Mouse (Mus musculus) fibroblast of lung, adult 2 months (primary cell): Measurements from ENCODE around the gene Cacna1h.

Source experiments
- DNase-seq: peaks from one replicate; pipeline ENCODE4 v3.0.0-alpha.2; 2011; ENCODE audit warnings: low read depth

The Cacna1h gene

DNA sequence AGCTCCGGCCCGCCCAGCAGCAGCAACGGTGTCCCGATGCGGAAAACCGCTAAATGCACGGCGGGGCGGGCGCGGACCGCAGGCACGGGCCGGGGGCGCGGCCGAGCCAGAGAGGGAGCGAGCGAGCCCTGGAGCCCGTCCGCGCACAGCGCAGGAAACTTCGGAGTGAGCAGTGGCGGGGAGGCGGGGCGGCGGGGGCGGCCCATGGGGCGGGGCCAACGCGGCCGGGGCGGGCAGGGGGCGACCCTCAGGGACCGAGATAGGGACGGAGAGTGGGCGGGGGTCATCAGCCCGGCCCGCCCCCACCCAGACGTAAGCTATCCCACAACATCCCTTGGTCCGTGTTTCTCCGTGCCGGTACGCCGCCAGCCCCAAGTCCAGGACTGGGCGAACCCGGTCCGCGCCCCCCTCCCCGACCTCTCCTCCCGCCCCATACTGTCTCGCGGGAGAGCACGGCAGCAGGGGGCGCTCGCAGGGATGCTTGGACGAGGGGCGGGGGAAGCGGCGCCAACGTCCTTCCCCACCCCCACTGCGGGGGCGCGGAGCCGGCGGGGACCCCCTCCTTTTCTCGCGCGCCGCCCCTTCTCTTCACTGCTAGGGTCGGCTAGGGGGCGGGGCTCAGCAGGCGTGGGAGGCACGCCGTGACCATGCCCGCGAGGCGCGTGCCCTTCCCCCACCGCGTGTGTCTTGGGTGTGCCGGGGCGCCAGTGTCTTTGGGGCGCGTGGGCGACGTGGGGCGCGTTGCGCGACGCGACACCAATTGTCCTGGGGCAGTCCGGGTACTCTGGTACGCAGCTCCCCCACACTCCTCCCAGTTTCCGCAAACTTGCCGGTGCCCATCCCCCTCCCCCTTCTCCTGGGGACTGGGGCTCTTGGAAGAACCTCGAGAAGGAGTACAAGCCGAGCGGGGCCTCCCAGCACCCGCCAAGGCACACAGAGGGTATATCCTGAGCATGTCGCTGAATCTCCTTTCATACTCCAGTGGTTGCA, at the start of gene Cacna1h:
Gene Cacna1h, minus strand, starts transcription at position 167 of the 990 bp plus-strand sequence.
- DNase-seq = no peak

- DNase-seq = no peak
Observed at GRCm38 (mm10) chr17:25482092-25482491, 48.5 kb upstream of the Cacna1h start.

- DNase-seq = no peak
Observed at GRCm38 (mm10) chr17:25480820-25481219, 47.2 kb upstream of the Cacna1h start.

DNA sequence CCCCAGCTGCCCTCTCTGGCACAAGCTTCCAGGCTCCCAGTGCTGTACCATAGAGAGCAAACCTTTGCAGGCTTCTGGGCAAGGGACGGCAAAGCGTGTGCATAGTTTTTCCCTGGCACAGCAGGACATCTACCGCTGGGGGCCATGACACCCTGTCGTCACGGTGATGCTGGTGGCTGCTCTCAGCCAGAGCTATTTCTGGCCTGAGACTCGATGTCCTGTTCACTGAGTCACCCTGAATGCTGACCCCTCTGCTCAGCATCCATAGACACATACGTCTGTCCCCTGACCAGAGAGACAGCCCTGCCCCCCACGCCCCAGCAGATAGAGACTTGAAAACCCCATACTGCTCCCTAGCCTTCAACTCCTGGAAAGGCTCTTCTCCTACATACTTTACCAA, 46.6 kb upstream of the Cacna1h start:
- DNase-seq = no peak

DNA sequence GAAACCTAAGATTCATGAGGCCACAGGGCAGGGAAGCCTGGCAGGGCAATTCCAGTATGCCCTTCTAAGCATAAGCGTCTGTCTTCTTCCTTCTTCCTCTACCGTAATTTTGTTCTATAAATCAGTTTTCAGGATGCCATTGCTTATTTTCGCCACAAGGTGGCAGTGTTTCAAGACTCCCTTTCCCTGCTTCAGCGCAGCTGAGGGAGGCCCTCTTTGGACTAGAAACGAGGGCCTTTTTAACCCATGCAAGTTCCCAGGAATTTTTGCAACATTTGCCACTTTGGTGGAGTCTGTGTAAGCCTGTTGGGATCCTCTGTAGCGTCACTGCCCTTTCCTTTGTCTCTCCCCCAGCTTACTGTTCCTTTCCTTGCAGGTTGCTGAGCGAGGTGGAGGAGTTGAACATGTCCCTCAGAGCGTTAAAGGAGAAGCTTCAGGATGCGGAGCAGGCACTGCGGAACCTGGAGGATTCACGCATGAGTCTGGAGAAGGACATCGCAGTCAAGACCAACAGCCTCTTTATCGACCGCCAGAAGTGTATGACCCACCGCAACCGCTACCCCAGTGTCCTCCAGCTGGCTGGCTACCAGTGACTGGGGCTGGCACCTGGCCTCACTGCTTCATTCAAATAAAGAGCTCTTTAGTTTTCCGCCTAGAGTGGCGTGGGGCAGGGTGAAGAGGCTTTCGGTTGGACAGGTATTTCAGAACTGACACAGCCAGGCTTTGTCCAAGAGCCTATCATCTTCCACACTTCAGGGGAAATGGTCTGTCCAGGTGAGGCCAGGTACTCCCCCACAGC, 42.6 kb upstream of the Cacna1h start:
- DNase-seq = no peak

DNA sequence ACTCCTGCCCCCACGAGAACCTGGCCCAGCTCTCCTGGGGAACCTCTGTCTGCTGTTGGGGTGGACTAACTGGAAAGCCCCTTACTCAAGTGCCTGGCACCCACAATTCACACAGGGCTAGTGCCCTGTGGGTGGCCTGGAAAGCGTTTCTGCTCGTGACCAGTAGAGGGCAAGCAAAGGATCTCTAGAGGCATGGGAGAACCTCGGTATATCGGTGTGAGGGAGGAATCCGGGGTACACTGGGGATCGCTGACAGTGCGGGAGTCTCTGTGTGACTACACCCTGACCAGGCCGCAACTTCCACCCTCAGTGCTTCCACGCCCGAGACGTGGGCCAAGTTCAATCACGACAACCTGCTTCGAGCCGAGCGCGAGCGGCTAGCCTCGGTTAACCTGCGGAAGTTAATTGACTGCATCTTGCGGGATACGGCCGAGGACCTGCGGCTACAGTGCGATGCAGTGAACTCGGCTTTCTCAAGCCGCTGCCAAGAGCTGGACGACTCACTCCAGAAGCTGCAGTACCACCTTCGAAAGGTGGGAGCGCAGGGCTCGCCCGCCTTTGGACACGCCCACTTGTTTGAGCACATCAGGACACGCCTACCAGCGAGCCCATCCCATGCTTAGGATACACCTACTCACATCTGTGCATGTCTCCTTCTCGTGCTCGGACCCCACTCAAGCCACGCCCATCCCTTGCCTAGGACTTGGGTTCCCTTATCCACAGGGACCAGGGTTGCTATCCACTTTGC, 40.9 kb upstream of the Cacna1h start:
- peak; percentile 30 for DNase-seq

DNA sequence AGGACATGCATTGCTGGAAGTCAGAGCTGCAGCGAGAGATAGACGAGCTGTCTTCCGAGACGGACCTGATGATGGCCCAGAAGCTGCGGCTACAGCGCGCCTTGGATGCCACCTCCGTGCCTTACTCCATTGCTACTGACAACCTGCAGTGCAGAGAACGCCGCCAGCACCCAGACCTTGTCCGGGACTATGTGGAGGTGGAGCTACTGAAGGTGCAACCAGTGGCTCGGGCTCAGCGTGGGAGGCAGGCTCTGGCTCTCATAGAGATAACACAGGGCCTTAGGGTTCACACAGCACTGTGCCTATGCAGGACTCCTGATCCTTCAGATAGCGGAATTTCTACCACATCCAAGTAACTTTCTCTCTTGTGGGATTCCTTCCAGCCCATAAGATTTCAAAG, 38.5 kb upstream of the Cacna1h start:
- DNase-seq = no peak

- no peak for DNase-seq
Observed at GRCm38 (mm10) chr17:25471418-25471817, 37.8 kb upstream of the Cacna1h start.

DNA sequence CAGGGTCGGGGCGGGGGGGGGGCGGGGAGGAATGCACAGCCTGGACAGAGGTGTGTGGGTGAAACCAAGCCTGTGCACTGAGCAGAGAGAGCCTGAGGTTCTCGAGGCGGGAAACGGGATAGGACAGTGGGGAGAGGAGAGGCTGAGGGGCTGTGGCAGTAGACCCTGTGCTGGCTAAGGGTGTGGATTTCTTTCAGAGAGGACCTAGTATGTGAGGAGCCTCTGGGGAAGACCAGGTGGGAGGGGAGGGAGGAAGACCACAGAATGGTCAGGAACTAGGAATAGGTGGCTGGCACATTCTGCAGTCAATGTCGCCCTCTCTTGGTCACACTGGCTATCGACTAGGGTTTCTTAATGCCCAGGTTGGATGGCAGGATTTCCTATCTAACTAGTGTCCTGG, 36.2 kb upstream of the Cacna1h start:
- peak; percentile 25 for DNase-seq

DNA sequence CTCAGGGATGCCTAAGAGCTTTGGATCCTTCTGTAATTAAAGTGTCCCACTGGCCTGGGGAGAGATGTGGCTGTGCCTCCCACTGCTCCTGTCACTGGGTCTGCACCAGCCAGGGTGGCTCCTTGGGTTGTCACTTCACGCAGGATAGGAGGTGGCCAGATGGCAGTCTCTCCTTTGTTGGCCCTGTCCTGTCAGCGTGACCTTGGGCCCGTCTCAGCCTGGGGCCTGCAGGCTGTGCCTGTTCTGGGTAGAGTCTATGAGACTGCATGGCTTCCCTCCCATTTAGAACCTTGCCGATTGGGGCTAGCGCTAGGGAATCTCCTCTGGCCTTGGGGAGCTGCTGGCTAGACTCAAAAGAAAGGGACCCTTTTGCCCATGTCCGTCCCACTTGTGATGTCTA, 34.7 kb upstream of the Cacna1h start:
- no peak for DNase-seq

DNA sequence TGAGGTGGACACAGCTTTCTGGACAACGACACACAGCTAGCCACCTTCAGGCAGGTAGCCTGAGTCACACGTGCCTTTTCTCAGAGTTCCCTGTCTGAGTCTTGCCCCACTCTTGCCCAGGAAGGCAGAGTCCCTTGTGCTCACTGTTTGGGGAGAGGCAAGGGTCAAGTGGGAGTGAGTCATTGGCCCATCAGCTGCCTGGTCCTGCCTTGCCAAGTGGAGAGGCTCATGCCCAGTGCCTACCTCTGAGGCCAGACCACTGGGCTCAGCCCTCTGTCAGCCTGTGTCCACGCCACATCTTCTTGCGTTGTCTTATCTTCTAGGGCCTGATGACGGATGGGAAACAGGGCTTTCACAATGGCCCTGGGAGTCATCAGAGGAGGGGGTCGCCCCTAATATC, 34.2 kb upstream of the Cacna1h start:
- DNase-seq = peak; percentile 29

GRCm38 (mm10) chr17:25466257-25466656, 32.7 kb upstream of the Cacna1h start:
- no peak for DNase-seq

GRCm38 (mm10) chr17:25464091-25464490, 30.5 kb upstream of the Cacna1h start:
- no peak for DNase-seq

DNA sequence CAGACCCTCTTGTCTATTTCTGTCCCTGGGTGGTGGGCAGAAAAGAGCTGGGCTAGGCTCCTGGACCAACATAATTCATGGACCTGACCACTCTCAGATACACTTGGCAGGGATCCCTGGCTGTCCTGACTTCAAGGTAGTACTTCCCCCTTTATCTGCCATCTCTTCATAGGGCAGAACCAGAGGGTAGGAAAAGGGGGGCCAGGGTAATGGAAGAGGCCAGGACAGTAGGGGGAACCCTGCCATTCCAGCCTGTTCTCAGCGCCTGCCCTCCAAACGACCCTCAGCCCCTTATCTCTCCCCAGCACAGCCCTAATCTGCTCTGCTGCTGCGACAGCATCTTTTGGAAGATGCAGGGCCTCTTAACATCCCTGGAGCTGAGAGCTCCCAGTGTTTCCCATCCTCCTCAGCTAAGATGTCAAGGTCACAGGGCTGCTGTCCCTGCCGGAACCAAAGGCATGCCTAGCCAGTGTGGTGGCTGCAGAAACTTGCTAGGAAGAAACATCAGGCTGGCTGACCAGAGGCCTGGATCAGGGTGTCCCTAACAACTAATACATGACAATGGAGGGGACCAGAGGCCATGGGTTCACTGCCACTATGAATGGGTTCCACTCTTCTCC, 29.9 kb upstream of the Cacna1h start:
- DNase-seq = no peak

DNA sequence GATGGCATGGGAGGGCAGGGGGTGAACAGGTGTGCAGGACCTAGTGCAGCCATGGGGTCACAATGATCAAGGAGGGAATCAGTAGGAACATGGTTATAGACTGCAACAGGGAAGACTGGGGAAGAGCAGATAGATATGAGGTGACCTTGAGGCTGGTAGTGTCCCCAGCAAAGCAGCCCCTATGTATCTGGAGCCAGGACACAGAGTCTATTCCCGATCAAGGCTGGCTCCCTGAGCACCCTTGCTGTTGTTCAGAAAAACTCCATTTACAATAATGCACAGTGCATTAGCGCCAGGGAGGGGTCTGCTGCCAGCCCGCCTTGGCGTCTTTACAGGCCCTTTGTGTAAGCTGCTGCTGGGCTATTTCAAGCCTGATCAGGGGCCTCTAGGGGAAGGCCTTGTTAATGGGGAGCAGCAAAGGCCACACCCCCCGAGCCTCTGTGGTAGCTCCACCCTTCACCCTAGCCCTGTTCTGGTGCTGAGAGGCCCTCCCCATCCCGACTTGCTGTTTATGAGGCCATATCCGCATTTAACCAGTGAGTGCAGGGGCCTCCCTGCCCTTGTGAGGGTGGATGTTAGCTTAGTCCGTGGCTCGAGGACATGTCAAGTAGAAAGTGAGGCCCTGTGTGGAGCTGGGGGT, 28.8 kb upstream of the Cacna1h start:
- no peak for DNase-seq

- DNase-seq = no peak
Observed at GRCm38 (mm10) chr17:25456540-25456939, 23.0 kb upstream of the Cacna1h start.

DNA sequence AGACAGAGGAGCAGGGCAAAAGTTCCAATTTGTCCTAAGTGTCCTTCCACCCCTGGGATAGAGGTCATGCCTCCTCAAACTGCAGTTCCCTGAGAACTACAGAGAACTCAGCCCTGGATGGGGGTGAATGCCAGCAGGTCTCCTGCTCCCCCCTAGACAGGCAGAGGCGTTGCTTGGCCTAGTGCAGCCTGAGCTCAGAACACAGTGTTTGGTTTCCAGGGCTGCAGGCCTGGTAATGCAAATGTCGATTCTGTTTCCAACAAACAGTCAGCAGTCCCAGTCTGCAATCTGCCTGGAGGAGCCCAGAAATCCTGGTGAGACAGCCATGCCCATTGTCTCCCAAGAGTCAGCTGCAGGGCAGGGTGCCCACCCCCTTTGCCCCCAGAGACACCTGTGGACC, 20.7 kb upstream of the Cacna1h start, which contains the start of gene Tekt4:
Gene Tekt4, plus strand, starts transcription at position 344 of the 400 bp plus-strand sequence.
- no peak for DNase-seq

- no peak for DNase-seq
Observed at GRCm38 (mm10) chr17:25452246-25452965, 18.8 kb upstream of the Cacna1h start.

GRCm38 (mm10) chr17:25450329-25450728, 16.7 kb upstream of the Cacna1h start:
- DNase-seq = no peak

GRCm38 (mm10) chr17:25447865-25448264, 14.3 kb upstream of the Cacna1h start:
- no peak for DNase-seq
